Mouse (Mus musculus) liver, embryonic 15.5 days (tissue): Measurements from ENCODE around the gene Arid3a. TPM values are rescaled to one million over a fixed set of nuclear protein-coding genes. Genes with fewer than 3 reads are reported as not detected.
"Not testable (repeated sequence)": the region's sequence is repeated elsewhere in the genome, so short reads cannot be mapped to it uniquely, and the experiment has no call there.

Experiments
- ATAC-seq: fragments of 200-750 bp; cut with Nextera tagmentation; 2 replicates; pipeline ENCODE4 v1.8.0; 2017; ENCODE audit warnings: moderate number of reproducible peaks, mild to moderate bottlenecking, moderate library complexity; ENCODE audit not compliant: insufficient read depth
- H3K27ac ChIP-seq: fragments of 300-500 bp; sonication (generic); replicated peaks from 2 replicates; pipeline ENCODE4 v1.5.1; 2015; ENCODE audit warnings: mild to moderate bottlenecking, inconsistent platforms
- H3K27me3 ChIP-seq: fragments of 300-500 bp; sonication (generic); 2 replicates; pipeline ENCODE4 v1.6.1; 2015; ENCODE audit warnings: mild to moderate bottlenecking, inconsistent platforms
- H3K36me3 ChIP-seq: fragments of 300-500 bp; sonication (generic); replicated peaks from 2 replicates; pipeline ENCODE4 v1.6.1; 2015; ENCODE audit warnings: moderate library complexity, mild to moderate bottlenecking, inconsistent platforms
- H3K4me1 ChIP-seq: fragments of 300-500 bp; sonication (generic); replicated peaks from 2 replicates; pipeline ENCODE4 v1.6.1; 2015; ENCODE audit warnings: inconsistent platforms
- H3K4me2 ChIP-seq: fragments of 300-500 bp; sonication (generic); 2 replicates; pipeline ENCODE4 v1.6.1; 2015; ENCODE audit warnings: moderate library complexity, mild to moderate bottlenecking, inconsistent platforms
- H3K4me3 ChIP-seq: fragments of 300-500 bp; sonication (generic); replicated peaks from 2 replicates; pipeline ENCODE4 v1.5.1; 2015; ENCODE audit warnings: mild to moderate bottlenecking, inconsistent platforms
- H3K9ac ChIP-seq: fragments of 300-500 bp; sonication (generic); 2 replicates; pipeline ENCODE4 v1.6.1; 2015; ENCODE audit warnings: moderate library complexity, mild to moderate bottlenecking, inconsistent platforms
- H3K9me3 ChIP-seq: fragments of 300-500 bp; sonication (generic); replicated peaks from 2 replicates; pipeline ENCODE4 v1.6.1; 2016; ENCODE audit warnings: inconsistent platforms
- WGBS: fragments of 180-500 bp; shearing (Covaris S2); methylation state at CpG from one replicate; pipeline ENCODE4 v1.1.7; 2015; ENCODE audit warnings: mixed read lengths; ENCODE audit not compliant: insufficient replicate concordance; 5-methylcytosine and 5-hydroxymethylcytosine counted together
- polyA plus RNA-seq: library from polyadenylated mRNA; unstranded; fragments of >200 nt; fragmentation: Nextera tagmentation; extraction: Ambion mirVana; gene quantifications from 2 replicates; pipeline ENCODE4 v1.2.1, GENCODE M21; 2015

Arid3a gene
- polyA plus RNA-seq = 6.1 and 7.4 TPM in 2 replicates

DNA sequence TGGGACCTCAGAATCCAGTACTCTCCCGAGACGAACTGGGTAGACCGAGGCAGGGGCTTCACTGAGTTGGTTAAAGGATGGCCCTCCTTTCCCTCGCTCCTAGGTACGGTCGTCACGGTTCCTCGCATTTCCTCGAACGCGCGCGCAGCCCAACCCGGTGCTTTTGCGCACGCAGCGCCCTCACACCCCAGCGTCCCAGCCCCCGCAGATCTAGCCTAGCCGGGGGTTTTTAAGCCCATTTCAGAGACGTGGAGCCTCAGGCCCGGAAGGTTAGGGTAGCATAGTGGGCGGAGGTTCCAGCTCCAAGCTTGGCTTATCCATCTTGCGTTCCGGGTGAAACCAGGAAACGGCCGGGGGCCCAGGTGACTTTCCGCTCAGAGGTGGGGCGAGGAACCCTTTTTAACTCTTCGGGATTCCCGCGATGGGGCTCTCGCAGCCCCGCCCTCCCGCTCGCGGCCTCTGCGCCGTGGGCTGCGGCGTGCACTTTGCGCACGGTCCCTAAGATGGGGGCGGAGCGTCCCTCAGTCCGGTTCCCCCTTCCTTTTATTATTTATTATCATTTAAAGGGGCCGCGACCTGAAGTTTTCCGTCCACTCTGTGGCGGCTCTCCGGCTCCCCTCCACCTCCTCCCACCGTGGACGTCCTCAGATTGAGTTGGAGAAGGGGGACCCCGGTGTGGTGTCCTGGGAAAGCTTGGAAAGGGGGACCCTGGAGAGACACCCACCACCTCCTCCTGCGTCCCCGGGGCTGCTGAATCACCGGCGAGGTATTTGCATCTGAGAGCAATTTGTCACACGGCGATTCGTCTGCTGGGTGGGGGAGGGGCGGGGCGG is at the start of gene Arid3a:
Arid3a (plus strand) TSS at position 553 of the 833 bp plus-strand sequence.
- under 1% methylated on average over 63 of the region's 63 CpGs for WGBS
- peak within 1 kb of the TSS; percentile 74 for H3K9ac ChIP-seq

DNA sequence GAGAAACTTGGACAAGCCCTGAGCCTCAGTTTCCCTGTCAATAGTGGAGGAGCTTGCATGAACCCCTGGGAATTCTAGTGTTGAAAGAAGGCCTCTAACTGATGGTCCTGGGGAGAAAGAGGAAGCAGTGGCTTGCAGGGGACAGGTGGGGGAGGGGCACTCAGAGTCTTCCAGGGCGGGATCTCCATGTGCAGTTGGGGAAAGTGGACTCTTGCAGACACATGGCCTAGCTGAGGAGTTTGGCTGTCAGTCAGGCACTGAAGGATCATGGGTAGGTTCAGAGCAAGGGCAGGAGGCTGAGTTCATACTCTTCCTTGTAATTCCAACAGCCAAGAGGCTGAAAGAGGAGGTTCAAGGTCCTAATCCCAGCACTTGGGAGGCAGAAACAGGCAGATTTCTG is 49.7 kb upstream of the Arid3a start:
- Histone ChIP-seq H3K4me1 (peaks cover 61% of the 10 kb centered on the region), H3K9me3 (no peaks in the 10 kb centered on the region), H3K27ac (peak overlapping the region; percentile 57), H3K9ac (no peak overlapping the region), H3K4me2 (peak overlapping the region; percentile 44), H3K36me3 (no peaks in the 10 kb centered on the region), H3K27me3 (peaks cover 61% of the 10 kb centered on the region), H3K4me3 (no peak overlapping the region)
- ATAC-seq = no peak
- WGBS = 26% methylated on average over 1 of the region's 1 CpGs

More for the DNA sequence above, at the start of gene Arid3a:
- Histone ChIP-seq H3K4me3 (peak within 1 kb of the TSS; percentile 83), H3K27ac (peak within 1 kb of the TSS; percentile 85), H3K27me3 (peaks cover 19% of the 10 kb centered on the region), H3K36me3 (peaks cover 12% of the 10 kb centered on the region), H3K4me2 (peak within 1 kb of the TSS; percentile 98), H3K9me3 (no peaks in the 10 kb centered on the region), H3K4me1 (peaks cover 71% of the 10 kb centered on the region)
- ATAC-seq = peak; percentile 61

- 12% methylated on average over 12 of the region's 12 CpGs for WGBS
Observed at GRCm38 (mm10) chr10:79877757-79878156, 49.1 kb upstream of the Arid3a start.

GRCm38 (mm10) chr10:79879527-79879926 is 47.3 kb upstream of the Arid3a start:
- Histone ChIP-seq H3K9me3 (no peaks in the 10 kb centered on the region), H3K4me1 (peaks cover 71% of the 10 kb centered on the region), H3K27me3 (peaks cover 51% of the 10 kb centered on the region), H3K9ac (no peak overlapping the region), H3K4me3 (0 out of 2 replicates have a peak overlapping the region, but pooled peaks have one; percentile 10), H3K27ac (peak overlapping the region; percentile 55), H3K36me3 (no peaks in the 10 kb centered on the region), H3K4me2 (peak overlapping the region; percentile 59)
- WGBS = 17% methylated on average over 3 of the region's 3 CpGs
- ATAC-seq = no peak

More at GRCm38 (mm10) chr10:79877757-79878156, 49.1 kb upstream of the Arid3a start:
- Histone ChIP-seq H3K9me3 (no peaks in the 10 kb centered on the region), H3K27ac (peak overlapping the region; percentile 57), H3K4me2 (peak overlapping the region; percentile 44), H3K36me3 (no peaks in the 10 kb centered on the region), H3K9ac (no peak overlapping the region; the same call in 1 of the 2 replicates), H3K4me3 (no peak overlapping the region), H3K27me3 (peaks cover 63% of the 10 kb centered on the region), H3K4me1 (peaks cover 67% of the 10 kb centered on the region)
- ATAC-seq = 0 out of 2 replicates have a peak, but pooled peaks have one; percentile 8

- Histone ChIP-seq H3K4me2 (peak overlapping the region; percentile 59), H3K4me1 (peaks cover 68% of the 10 kb centered on the region), H3K4me3 (peak overlapping the region; percentile 39), H3K27ac (peak overlapping the region; percentile 55; the same call in 1 of the 2 replicates), H3K36me3 (no peaks in the 10 kb centered on the region), H3K27me3 (peaks cover 40% of the 10 kb centered on the region), H3K9ac (0 out of 2 replicates have a peak overlapping the region, but pooled peaks have one; percentile 2), H3K9me3 (no peaks in the 10 kb centered on the region)
- 5% methylated on average over 9 of the region's 9 CpGs for WGBS
- peak; percentile 27; the same call in 1 of the 2 replicates for ATAC-seq
Observed at GRCm38 (mm10) chr10:79880721-79881120, 46.1 kb upstream of the Arid3a start.

GRCm38 (mm10) chr10:79881981-79882380 is 44.9 kb upstream of the Arid3a start:
- ATAC-seq = 0 out of 2 replicates have a peak, but pooled peaks have one; percentile 23
- H3K27me3 ChIP-seq = peaks cover 40% of the 10 kb centered on the region
- H3K36me3 ChIP-seq = no peaks in the 10 kb centered on the region
- 2% methylated on average over 22 of the region's 22 CpGs for WGBS
- H3K4me2 ChIP-seq = peak overlapping the region; percentile 59
- H3K9ac ChIP-seq = no peak overlapping the region
- no peak overlapping the region for H3K27ac ChIP-seq
- peak overlapping the region; percentile 39 for H3K4me3 ChIP-seq
- no peaks in the 10 kb centered on the region for H3K9me3 ChIP-seq
- H3K4me1 ChIP-seq = peaks cover 61% of the 10 kb centered on the region

DNA sequence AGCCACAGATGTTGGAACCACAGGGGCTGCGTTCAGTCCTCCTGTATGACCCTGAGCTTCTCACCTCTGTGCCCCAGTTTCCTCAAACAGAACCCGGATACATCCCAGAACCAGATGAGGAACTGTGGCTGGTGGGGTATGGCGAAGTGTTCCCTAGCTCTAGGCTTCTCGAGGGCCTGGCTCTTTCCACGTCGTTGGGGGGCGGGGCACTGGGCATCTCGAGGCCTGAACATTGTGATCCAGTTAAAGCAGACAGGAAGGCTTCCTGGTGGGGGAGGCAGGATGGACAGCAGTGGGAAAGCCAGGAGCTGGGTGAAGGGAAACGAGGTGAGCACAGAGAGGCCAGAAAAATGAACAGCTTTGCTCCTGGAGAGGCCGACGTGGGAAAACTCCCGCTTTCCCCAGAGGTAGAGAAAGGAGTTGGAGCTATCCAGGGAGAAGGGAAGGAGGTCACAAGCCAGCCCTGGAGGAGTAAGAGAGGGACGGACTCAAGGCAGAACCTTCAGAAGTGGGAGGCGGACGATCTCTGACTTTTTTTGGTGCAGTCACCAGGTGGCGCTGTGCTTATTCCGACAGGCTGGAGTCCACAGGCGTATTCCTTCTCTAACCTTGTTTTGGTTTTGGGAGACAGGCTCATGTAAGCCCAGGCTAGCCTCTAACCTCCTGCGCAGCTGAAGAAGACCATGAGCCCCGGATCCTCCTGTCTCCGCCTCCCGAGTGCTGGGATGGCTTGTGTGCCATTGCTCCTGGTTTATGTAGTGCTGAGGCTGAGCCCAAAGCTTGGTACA is 43.4 kb upstream of the Arid3a start:
- 0 out of 2 replicates have a peak overlapping the region, but pooled peaks have one; percentile 3 for H3K4me2 ChIP-seq
- no peak for ATAC-seq
- 14% methylated on average over 22 of the region's 22 CpGs for WGBS
- no peaks in the 10 kb centered on the region for H3K9me3 ChIP-seq
- no peaks in the 10 kb centered on the region for H3K36me3 ChIP-seq
- no peak overlapping the region for H3K9ac ChIP-seq
- no peak overlapping the region for H3K27ac ChIP-seq
- H3K27me3 ChIP-seq = peaks cover 32% of the 10 kb centered on the region
- peaks cover 50% of the 10 kb centered on the region for H3K4me1 ChIP-seq
- H3K4me3 ChIP-seq = no peak overlapping the region

DNA sequence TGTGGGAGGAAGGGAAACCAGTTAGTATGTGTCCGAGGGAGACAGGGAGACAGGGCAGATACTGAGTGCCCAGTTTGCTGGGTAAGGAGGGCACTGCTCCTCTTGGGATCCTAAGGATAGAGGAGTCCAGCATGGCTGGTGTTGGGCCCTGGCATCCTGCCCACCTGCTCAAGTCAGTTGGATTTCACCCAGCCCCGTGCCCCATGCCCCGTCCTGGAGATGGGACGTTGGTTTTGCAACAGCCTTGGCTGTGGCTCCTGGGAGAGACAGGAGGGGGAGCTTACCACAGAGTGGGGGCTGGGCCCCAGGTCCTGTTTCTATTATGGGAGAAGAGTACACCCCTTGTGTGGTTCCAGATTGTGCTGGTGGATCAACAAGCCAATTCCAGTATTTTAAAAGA is 42.4 kb upstream of the Arid3a start:
- WGBS = 34% methylated on average over 4 of the region's 4 CpGs
- peak overlapping the region; percentile 9; the same call in 1 of the 2 replicates for H3K27ac ChIP-seq
- peaks cover 27% of the 10 kb centered on the region for H3K27me3 ChIP-seq
- H3K36me3 ChIP-seq = no peaks in the 10 kb centered on the region
- H3K9me3 ChIP-seq = no peaks in the 10 kb centered on the region
- no peak for ATAC-seq
- no peak overlapping the region; the same call in 1 of the 2 replicates for H3K4me2 ChIP-seq
- no peak overlapping the region for H3K9ac ChIP-seq
- peaks cover 48% of the 10 kb centered on the region for H3K4me1 ChIP-seq
- no peak overlapping the region for H3K4me3 ChIP-seq

- H3K4me2 ChIP-seq, H3K36me3 ChIP-seq, ATAC-seq, H3K4me3 ChIP-seq, H3K9me3 ChIP-seq, H3K9ac ChIP-seq: not testable (repeated sequence)
- Histone ChIP-seq H3K4me1 (peaks cover 43% of the 10 kb centered on the region), H3K27ac (0 out of 2 replicates have a peak overlapping the region, but pooled peaks have one; percentile 1), H3K27me3 (peaks cover 25% of the 10 kb centered on the region)
- WGBS = 31% methylated on average over 3 of the region's 3 CpGs
Observed at GRCm38 (mm10) chr10:79884938-79885337, 41.9 kb upstream of the Arid3a start.

DNA sequence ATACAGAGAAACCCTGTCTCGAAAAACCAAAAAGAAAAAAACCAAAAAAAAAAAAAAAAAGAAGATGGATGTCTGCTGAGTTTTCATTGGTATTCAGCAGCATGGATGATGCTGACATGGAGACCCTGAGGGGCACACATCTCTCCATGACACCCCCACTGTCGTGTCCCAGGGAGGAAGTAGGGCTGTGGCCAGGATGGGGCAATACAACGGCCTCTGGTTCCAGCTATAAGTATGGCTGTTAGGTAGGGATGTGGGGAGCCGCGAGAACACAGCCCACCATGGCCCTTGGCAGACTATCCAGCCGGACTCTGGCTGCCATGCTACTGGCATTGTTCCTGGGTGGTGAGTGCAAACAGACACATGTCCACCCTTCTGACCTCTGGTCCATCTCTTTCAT is 40.8 kb upstream of the Arid3a start, which contains the start of gene Elane:
Elane (plus strand) TSS at position 194 of the 400 bp plus-strand sequence.
- WGBS = 54% methylated on average over 6 of the region's 6 CpGs
- ATAC-seq = no peak

More for the DNA sequence above, 40.8 kb upstream of the Arid3a start, which contains the start of gene Elane:
- H3K27ac ChIP-seq = peak within 1 kb of the TSS; percentile 14; the same call in 1 of the 2 replicates
- peaks cover 32% of the 10 kb centered on the region for H3K4me1 ChIP-seq
- no peak within 1 kb of the TSS for H3K9ac ChIP-seq
- peaks cover 16% of the 10 kb centered on the region for H3K27me3 ChIP-seq
- H3K9me3 ChIP-seq = no peaks in the 10 kb centered on the region
- H3K36me3 ChIP-seq = no peaks in the 10 kb centered on the region
- no peak within 1 kb of the TSS for H3K4me3 ChIP-seq
- H3K4me2 ChIP-seq = 0 out of 2 replicates have a peak within 1 kb of the TSS, but pooled peaks have one; percentile 5
